Mouse (Mus musculus) sigmoid colon, adult 10 weeks (tissue): Measurements from ENCODE around the gene Kcnj16. TPM values are rescaled to one million over a fixed set of nuclear protein-coding genes. Genes with fewer than 3 reads are reported as not detected.

ENCODE experiments used
- polyA plus RNA-seq: library from polyadenylated mRNA; stranded (reverse); fragments of 350-450 nt; fragmentation: Illumina TruSeq; extraction: RNeasy Lipid Tissue Mini Kit (QIAGEN cat#74804); gene quantifications from one replicate; pipeline ENCODE4 v1.2.3, GENCODE M21; 2014; ENCODE audit warnings: low read depth, low replicate concordance

Gene Kcnj16
- 0.25 TPM for polyA plus RNA-seq

DNA sequence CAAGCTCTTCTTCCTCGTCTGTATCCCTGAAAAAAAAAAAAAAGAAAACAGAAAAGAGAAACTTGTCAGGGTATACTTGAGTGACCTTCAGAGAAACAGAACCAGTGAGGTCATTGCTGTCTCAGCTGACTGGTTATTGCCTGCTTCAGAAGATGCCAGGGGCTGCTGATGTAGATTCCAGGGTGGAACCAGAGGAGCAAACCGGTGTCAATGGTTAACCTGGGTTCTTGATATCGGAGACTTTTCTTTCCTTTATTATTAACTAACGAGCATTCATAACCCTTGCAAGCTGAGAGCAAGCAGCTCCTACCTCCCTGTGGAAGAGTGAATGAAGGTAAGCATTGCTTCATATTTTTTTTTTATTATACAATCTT lies at the start of gene Kcnj16:
Gene Kcnj16, plus strand, starts transcription at position 272 of the 374 bp plus-strand sequence.

DNA sequence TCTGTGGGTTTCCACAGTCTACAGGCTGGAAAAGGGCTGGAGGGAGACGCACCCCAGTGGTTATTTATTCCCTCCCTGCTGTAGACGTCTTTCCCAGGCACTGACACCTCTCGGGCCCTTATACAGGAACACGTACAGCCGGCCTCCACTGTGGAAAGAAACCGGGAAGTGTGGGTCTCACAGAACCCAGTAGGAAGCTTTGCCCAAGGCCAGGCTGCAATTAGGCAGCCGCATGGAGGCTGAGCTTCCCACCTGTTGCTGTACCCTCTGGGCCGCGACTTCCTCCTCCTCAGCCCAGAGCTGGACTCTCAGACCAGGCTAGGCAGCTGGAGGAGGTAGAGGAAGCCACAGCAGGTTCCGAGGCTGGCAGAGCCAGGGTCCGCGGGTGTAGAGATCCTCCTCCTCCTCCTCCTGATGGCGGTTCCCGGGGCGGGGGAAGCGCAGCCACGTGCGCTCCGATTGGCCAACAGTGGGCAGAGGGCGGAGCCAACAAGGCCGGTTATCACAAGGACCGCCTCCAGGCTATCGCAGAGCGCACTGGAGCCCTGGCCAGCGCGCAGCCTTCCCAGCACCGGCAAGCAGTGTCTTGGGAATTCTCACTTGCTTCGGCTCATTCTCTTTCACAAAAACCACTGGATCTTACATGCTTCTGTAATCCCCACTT lies 97.9 kb downstream of the Kcnj16 start, which contains the start of gene Kcnj2:
Gene Kcnj2, plus strand, starts transcription at position 530 of the 664 bp plus-strand sequence.

Other genes with a start within 250 kb of the Kcnj16 start
- 7.3 TPM for gene Kcnj2, start 98.1 kb downstream of the Kcnj16 start, polyA plus RNA-seq